In genomic region chr10:121946173-121946572, GRCm38 (mm10) we compare ENCODE assay signal across 10 mouse cellular contexts.
A peak's percentile ranks its signal among the peaks of the same experiment; 100 is the strongest.
DNase-seq lines count a peak whose midpoint lies in the region; ATAC-seq and TF ChIP-seq lines count a peak whose summit lies in the region.
"Had no signal": no experiment of that assay in that cellular context is flagged by ENCODE, and none has a peak within 500 bp of the region (broad histone marks: within the 10 kb centered on the region; RNA-seq: fewer than 3 reads in every experiment).

No protein-coding gene starts in this region.

- no peak overlapping the region for H3K4me3 ChIP-seq in hindbrain, embryonic 14.5 days (replicated peaks; ENCODE audit: low read length)
- no peak overlapping the region for H3K4me3 ChIP-seq in hindbrain, embryonic 10.5 days
- no peak overlapping the region; the same call in 1 of the 2 replicates for H3K4me3 ChIP-seq in layer of hippocampus, adult 2 months
- no peak overlapping the region for H3K4me3 ChIP-seq in neural tube, embryonic 14.5 days (ENCODE audit: low read depth, low read length)
- no peak overlapping the region for H3K4me3 ChIP-seq in heart, embryonic 12.5 days
- H3K4me3 ChIP-seq: erythroblast, embryonic 14.5 days had no signal

- H3K27me3 ChIP-seq in hindbrain, embryonic 14.5 days (ENCODE audit: control insufficient read depth, insufficient read depth, low read length): no peaks in the 10 kb centered on the region
- H3K27me3 ChIP-seq in hindbrain, embryonic 10.5 days (ENCODE audit: insufficient read depth, poor library complexity, severe bottlenecking): no peaks in the 10 kb centered on the region
- no peaks in the 10 kb centered on the region for H3K27me3 ChIP-seq in neural tube, embryonic 14.5 days (ENCODE audit: control insufficient read depth, insufficient read depth, low read length)
- H3K27me3 ChIP-seq in heart, embryonic 12.5 days (replicated peaks): no peaks in the 10 kb centered on the region

- DNase-seq in hindbrain, embryonic 14.5 days (ENCODE audit: low spot score): peak; percentile 44
- DNase-seq in hindbrain, embryonic 10.5 days (ENCODE audit: low spot score): no peak
- DNase-seq in cerebellum, adult 8-10 months: peak; percentile 12
- DNase-seq in layer of hippocampus, adult 2 months (ENCODE audit: low spot score in 2 of 2): peak; percentile 63 to 75
- no peak for DNase-seq in thymus, postnatal 25 days
- no peak for DNase-seq in embryo, embryonic 10.5 days (ENCODE audit: low spot score)
- DNase-seq: kidney, adult 2 months had no signal

- peak; percentile 81 for ATAC-seq in hindbrain, embryonic 14.5 days (ENCODE audit: low FRiP score)
- ATAC-seq in neural tube, embryonic 14.5 days (ENCODE audit: low read depth): peak; percentile 51; the same call in 1 of the 2 replicates
- no peak for ATAC-seq in heart, embryonic 12.5 days (ENCODE audit: insufficient number of reproducible peaks, low FRiP score)

- H3K4me2 ChIP-seq in hindbrain, embryonic 14.5 days (replicated peaks): no peak overlapping the region
- H3K4me2 ChIP-seq in neural tube, embryonic 14.5 days (ENCODE audit: low read depth, low read length): no peak overlapping the region
- no peak overlapping the region for H3K4me2 ChIP-seq in heart, embryonic 12.5 days

- H3K27ac ChIP-seq in hindbrain, embryonic 14.5 days: no peak overlapping the region
- H3K27ac ChIP-seq in hindbrain, embryonic 10.5 days: no peak overlapping the region
- peak overlapping the region; percentile 8; the same call in 1 of the 2 replicates for H3K27ac ChIP-seq in layer of hippocampus, adult 2 months
- no peak overlapping the region for H3K27ac ChIP-seq in neural tube, embryonic 14.5 days (ENCODE audit: low read depth, low read length)
- no peak overlapping the region for H3K27ac ChIP-seq in heart, embryonic 12.5 days (ENCODE audit: poor library complexity, severe bottlenecking)

- no peak overlapping the region for H3K9ac ChIP-seq in hindbrain, embryonic 14.5 days
- no peak overlapping the region for H3K9ac ChIP-seq in neural tube, embryonic 14.5 days (replicated peaks; ENCODE audit: low read depth, low read length)
- H3K9ac ChIP-seq in heart, embryonic 12.5 days: no peak overlapping the region

- WGBS in hindbrain, embryonic 14.5 days: 80% methylated on average over 8 of the region's 8 CpGs
- WGBS in hindbrain, embryonic 10.5 days: 93% methylated on average over 8 of the region's 8 CpGs
- 84% methylated on average over 8 of the region's 8 CpGs for WGBS in neural tube, embryonic 14.5 days
- 87% methylated on average over 8 of the region's 8 CpGs for WGBS in heart, embryonic 12.5 days

- no peak for TF ChIP-seq CTCF in layer of hippocampus, adult 2 months (conservative IDR thresholded peaks at IDR 0.05)

- H3K4me1 ChIP-seq in hindbrain, embryonic 14.5 days (replicated peaks; ENCODE audit: control insufficient read depth, insufficient read depth, low read length): no peaks in the 10 kb centered on the region
- no peaks in the 10 kb centered on the region for H3K4me1 ChIP-seq in hindbrain, embryonic 10.5 days (replicated peaks)
- no peaks in the 10 kb centered on the region for H3K4me1 ChIP-seq in neural tube, embryonic 14.5 days (ENCODE audit: control insufficient read depth, insufficient read depth, low read length)
- H3K4me1 ChIP-seq in heart, embryonic 12.5 days (replicated peaks): 0 out of 2 replicates have a peak, but pooled peaks cover 5% of the 10 kb centered on the region

- H3K9me3 ChIP-seq in hindbrain, embryonic 14.5 days (ENCODE audit: control insufficient read depth, low read length): no peaks in the 10 kb centered on the region
- peaks cover 5% of the 10 kb centered on the region; the same call in 1 of the 2 replicates for H3K9me3 ChIP-seq in hindbrain, embryonic 10.5 days
- H3K9me3 ChIP-seq in neural tube, embryonic 14.5 days (ENCODE audit: control insufficient read depth, low read length): no peaks in the 10 kb centered on the region
- no peaks in the 10 kb centered on the region for H3K9me3 ChIP-seq in heart, embryonic 12.5 days (replicated peaks)

- no peaks in the 10 kb centered on the region for H3K36me3 ChIP-seq in hindbrain, embryonic 14.5 days (replicated peaks; ENCODE audit: control insufficient read depth, insufficient read depth)
- 0 out of 2 replicates have a peak, but pooled peaks cover 10% of the 10 kb centered on the region for H3K36me3 ChIP-seq in hindbrain, embryonic 10.5 days
- no peaks in the 10 kb centered on the region for H3K36me3 ChIP-seq in neural tube, embryonic 14.5 days (ENCODE audit: control insufficient read depth, insufficient read depth, low read length)
- H3K36me3 ChIP-seq in heart, embryonic 12.5 days: no peaks in the 10 kb centered on the region

Comparison
In these comparisons a context has a peak if more than half of its experiments do, and no peak if none do; other contexts are left out.
1. DNase-seq: peak in hindbrain, embryonic 14.5 days (single experiment), cerebellum, adult 8-10 months (single experiment) and layer of hippocampus, adult 2 months (2 of 2); none in hindbrain, embryonic 10.5 days (single experiment), thymus, postnatal 25 days (single experiment) and embryo, embryonic 10.5 days (single experiment).